Mouse (Mus musculus): ENCODE measurements around the gene Nus1. TPM values are rescaled to one million over a fixed set of nuclear protein-coding genes. Genes with fewer than 3 reads are reported as not detected.

The Nus1 gene
- polyA plus RNA-seq, 1 experiment, result 10.9 TPM

- Histone ChIP-seq H3K27me3 (ENCODE audit: control insufficient read depth, insufficient read depth, insufficient read length) (no peaks in the 10 kb centered on the region), H3K36me3 (ENCODE audit: control insufficient read depth, insufficient read depth) (peaks cover 9% of the 10 kb centered on the region), H3K79me2 (ENCODE audit: control insufficient read depth, insufficient read depth) (peaks cover 66% of the 10 kb centered on the region), H3K4me2 (ENCODE audit: low read depth) (peak overlapping the region; percentile 83), H3K4me3 (peak overlapping the region; percentile 73), H3ac (ENCODE audit: control insufficient read depth, insufficient read length) (no peak overlapping the region)
- TF ChIP-seq MYOG (IDR thresholded peaks at IDR 0.05; ENCODE audit: control insufficient read depth in 1 of 3, insufficient read depth in 1 of 3, insufficient read length in 2 of 3, low read depth in 2 of 3) (no peak), CEBPB (IDR thresholded peaks at IDR 0.05; ENCODE audit: insufficient read depth, poor library complexity, severe bottlenecking) (no peak), REST (IDR thresholded peaks at IDR 0.05; ENCODE audit: insufficient read depth, insufficient read length) (no peak), MAX (IDR thresholded peaks at IDR 0.05; ENCODE audit: low read depth) (no peak), POLR2A (IDR thresholded peaks at IDR 0.05; ENCODE audit: insufficient read length, low read depth) (no peak), E2F4 (IDR thresholded peaks at IDR 0.05; ENCODE audit: insufficient read depth) (no peak), POLR2AphosphoS2 (IDR thresholded peaks at IDR 0.05; ENCODE audit: insufficient read length, low read depth) (no peak), USF1 (IDR thresholded peaks at IDR 0.05; ENCODE audit: low read depth) (no peak), TCF3 (IDR thresholded peaks at IDR 0.05; ENCODE audit: insufficient read length, low read depth) (no peak), SRF (IDR thresholded peaks at IDR 0.05; ENCODE audit: control insufficient read depth, insufficient read length, low read depth) (no peak), MYOD1 (IDR thresholded peaks at IDR 0.05; ENCODE audit: control insufficient read depth in 1 of 3, insufficient read length in 2 of 3, low read depth in 2 of 3) (no peak), TCF12 (IDR thresholded peaks at IDR 0.05; ENCODE audit: insufficient read depth, poor library complexity, severe bottlenecking) (no peak)
Observed at GRCm38 (mm10) chr10:52419402-52419801, 2.1 kb downstream of the Nus1 start.

- no peak overlapping the region for H3ac ChIP-seq (ENCODE audit: control insufficient read depth, insufficient read length)
- no peak for TF ChIP-seq USF1 (IDR thresholded peaks at IDR 0.05; ENCODE audit: low read depth)
- no peak for TF ChIP-seq SRF (IDR thresholded peaks at IDR 0.05; ENCODE audit: control insufficient read depth, insufficient read length, low read depth)
- no peak for TF ChIP-seq MAX (IDR thresholded peaks at IDR 0.05; ENCODE audit: low read depth)
- no peak for TF ChIP-seq POLR2A (IDR thresholded peaks at IDR 0.05; ENCODE audit: insufficient read length, low read depth)
- no peak for TF ChIP-seq E2F4 (IDR thresholded peaks at IDR 0.05; ENCODE audit: insufficient read depth)
- TF ChIP-seq POLR2AphosphoS2 (IDR thresholded peaks at IDR 0.05; ENCODE audit: insufficient read length, low read depth), result no peak
- TF ChIP-seq CEBPB (IDR thresholded peaks at IDR 0.05; ENCODE audit: insufficient read depth, poor library complexity, severe bottlenecking), result no peak
- TF ChIP-seq MYOG (IDR thresholded peaks at IDR 0.05; ENCODE audit: control insufficient read depth in 1 of 3, insufficient read depth in 1 of 3, insufficient read length in 2 of 3, low read depth in 2 of 3), result no peak
- no peak for TF ChIP-seq REST (IDR thresholded peaks at IDR 0.05; ENCODE audit: insufficient read depth, insufficient read length)
- TF ChIP-seq TCF3 (IDR thresholded peaks at IDR 0.05; ENCODE audit: insufficient read length, low read depth), result no peak
- no peak for TF ChIP-seq MYOD1 (IDR thresholded peaks at IDR 0.05; ENCODE audit: control insufficient read depth in 1 of 3, insufficient read length in 2 of 3, low read depth in 2 of 3)
- no peak for TF ChIP-seq TCF12 (IDR thresholded peaks at IDR 0.05; ENCODE audit: insufficient read depth, poor library complexity, severe bottlenecking)
- no peak overlapping the region for H3K4me3 ChIP-seq
Observed at GRCm38 (mm10) chr10:52420526-52420925, 3.2 kb downstream of the Nus1 start.

GRCm38 (mm10) chr10:52421716-52422115, 4.4 kb downstream of the Nus1 start:
- no peak overlapping the region for H3K4me3 ChIP-seq
- H3K79me2 ChIP-seq (ENCODE audit: control insufficient read depth, insufficient read depth), result peaks cover 89% of the 10 kb centered on the region
- H3ac ChIP-seq (ENCODE audit: control insufficient read depth, insufficient read length), result no peak overlapping the region
- H3K36me3 ChIP-seq (ENCODE audit: control insufficient read depth, insufficient read depth), result peaks cover 9% of the 10 kb centered on the region
- TF ChIP-seq CEBPB (IDR thresholded peaks at IDR 0.05; ENCODE audit: insufficient read depth, poor library complexity, severe bottlenecking), result no peak
- no peak for TF ChIP-seq TCF12 (IDR thresholded peaks at IDR 0.05; ENCODE audit: insufficient read depth, poor library complexity, severe bottlenecking)
- no peak for TF ChIP-seq TCF3 (IDR thresholded peaks at IDR 0.05; ENCODE audit: insufficient read length, low read depth)
- TF ChIP-seq MYOG (IDR thresholded peaks at IDR 0.05; ENCODE audit: control insufficient read depth in 1 of 3, insufficient read depth in 1 of 3, insufficient read length in 2 of 3, low read depth in 2 of 3), result no peak
- no peak for TF ChIP-seq POLR2AphosphoS2 (IDR thresholded peaks at IDR 0.05; ENCODE audit: insufficient read length, low read depth)
- TF ChIP-seq POLR2A (IDR thresholded peaks at IDR 0.05; ENCODE audit: insufficient read length, low read depth), result no peak
- TF ChIP-seq MAX (IDR thresholded peaks at IDR 0.05; ENCODE audit: low read depth), result no peak
- TF ChIP-seq E2F4 (IDR thresholded peaks at IDR 0.05; ENCODE audit: insufficient read depth), result no peak
- TF ChIP-seq MYOD1 (IDR thresholded peaks at IDR 0.05; ENCODE audit: control insufficient read depth in 1 of 3, insufficient read length in 2 of 3, low read depth in 2 of 3), result no peak
- no peak for TF ChIP-seq USF1 (IDR thresholded peaks at IDR 0.05; ENCODE audit: low read depth)
- TF ChIP-seq SRF (IDR thresholded peaks at IDR 0.05; ENCODE audit: control insufficient read depth, insufficient read length, low read depth), result no peak
- no peak for TF ChIP-seq REST (IDR thresholded peaks at IDR 0.05; ENCODE audit: insufficient read depth, insufficient read length)
- no peaks in the 10 kb centered on the region for H3K27me3 ChIP-seq (ENCODE audit: control insufficient read depth, insufficient read depth, insufficient read length)
- no peak overlapping the region for H3K4me2 ChIP-seq (ENCODE audit: low read depth)

More at GRCm38 (mm10) chr10:52420526-52420925, 3.2 kb downstream of the Nus1 start:
- Histone ChIP-seq H3K79me2 (ENCODE audit: control insufficient read depth, insufficient read depth) (peaks cover 77% of the 10 kb centered on the region), H3K27me3 (ENCODE audit: control insufficient read depth, insufficient read depth, insufficient read length) (no peaks in the 10 kb centered on the region), H3K36me3 (ENCODE audit: control insufficient read depth, insufficient read depth) (peaks cover 9% of the 10 kb centered on the region), H3K4me2 (ENCODE audit: low read depth) (no peak overlapping the region)

- Histone ChIP-seq H3K4me3 (no peak overlapping the region), H3K36me3 (ENCODE audit: control insufficient read depth, insufficient read depth) (peaks cover 9% of the 10 kb centered on the region), H3K4me2 (ENCODE audit: low read depth) (no peak overlapping the region), H3K27me3 (ENCODE audit: control insufficient read depth, insufficient read depth, insufficient read length) (no peaks in the 10 kb centered on the region), H3ac (ENCODE audit: control insufficient read depth, insufficient read length) (no peak overlapping the region), H3K79me2 (ENCODE audit: control insufficient read depth, insufficient read depth) (peaks cover 100% of the 10 kb centered on the region)
- no peak for TF ChIP-seq MAX (IDR thresholded peaks at IDR 0.05; ENCODE audit: low read depth)
- TF ChIP-seq POLR2A (IDR thresholded peaks at IDR 0.05; ENCODE audit: insufficient read length, low read depth), result no peak
- TF ChIP-seq E2F4 (IDR thresholded peaks at IDR 0.05; ENCODE audit: insufficient read depth), result no peak
- TF ChIP-seq CEBPB (IDR thresholded peaks at IDR 0.05; ENCODE audit: insufficient read depth, poor library complexity, severe bottlenecking), result no peak
- TF ChIP-seq TCF3 (IDR thresholded peaks at IDR 0.05; ENCODE audit: insufficient read length, low read depth), result no peak
- TF ChIP-seq MYOG (IDR thresholded peaks at IDR 0.05; ENCODE audit: control insufficient read depth in 1 of 3, insufficient read depth in 1 of 3, insufficient read length in 2 of 3, low read depth in 2 of 3), result no peak
- TF ChIP-seq POLR2AphosphoS2 (IDR thresholded peaks at IDR 0.05; ENCODE audit: insufficient read length, low read depth), result no peak
- TF ChIP-seq USF1 (IDR thresholded peaks at IDR 0.05; ENCODE audit: low read depth), result no peak
- no peak for TF ChIP-seq SRF (IDR thresholded peaks at IDR 0.05; ENCODE audit: control insufficient read depth, insufficient read length, low read depth)
Observed at GRCm38 (mm10) chr10:52423097-52423496, 5.8 kb downstream of the Nus1 start.
